Mouse (Mus musculus): Measurements from ENCODE around the gene Zfp112. TPM values are rescaled to one million over a fixed set of nuclear protein-coding genes. Genes with fewer than 3 reads are reported as not detected.

Gene Zfp112
- total and polyA plus RNA-seq, 3 experiments, result 0.50 to 0.84 TPM; not detected in 1

DNA sequence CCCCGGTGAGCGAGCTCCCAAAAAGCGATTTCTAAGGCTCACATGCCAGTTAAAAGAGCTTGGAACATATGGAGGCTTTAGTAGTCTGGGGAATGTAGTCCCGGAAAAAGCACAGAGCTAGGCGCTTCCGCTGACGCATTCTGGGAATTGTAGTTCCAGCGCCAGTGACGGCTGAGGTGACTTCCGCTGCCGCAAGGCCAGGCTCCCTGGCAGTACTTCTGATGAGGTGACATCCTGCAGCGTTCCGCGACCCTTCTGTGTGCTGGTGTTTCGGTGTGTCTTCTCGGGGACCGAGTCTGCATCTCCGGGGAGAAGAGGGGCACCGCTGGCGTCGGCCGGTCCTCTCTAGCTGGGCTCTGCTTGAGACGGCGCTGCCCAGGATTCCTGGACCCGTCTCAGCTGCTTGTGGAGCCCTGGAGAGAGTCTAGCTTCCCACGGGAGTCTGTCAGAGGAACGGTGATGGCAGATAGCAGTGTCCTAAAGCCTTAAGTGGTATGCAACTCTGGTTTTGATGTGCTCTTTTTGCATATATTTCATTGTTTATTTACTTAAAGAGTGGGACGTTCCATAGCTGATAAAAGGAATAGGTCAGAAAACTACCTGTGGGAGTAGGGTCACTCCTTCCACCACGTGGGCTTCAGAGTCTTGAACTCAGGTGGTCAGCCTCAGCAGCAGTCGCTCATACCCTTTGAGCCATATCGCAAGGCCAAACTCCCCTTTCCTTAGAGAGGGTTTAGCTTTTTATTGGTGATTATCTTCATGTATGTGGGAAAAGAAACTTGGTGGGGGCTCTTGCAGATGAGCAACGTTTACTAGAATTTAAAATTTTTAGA lies 22.1 kb downstream of the Zfp112 start, which contains the start of gene Zfp235 (continued):
- TF ChIP-seq USF1 (IDR thresholded peaks at IDR 0.05; ENCODE audit: low read depth, low read length) (0 out of 2 replicates have a peak, but pooled peaks have one; percentile 8), GATA1 (IDR thresholded peaks at IDR 0.05; ENCODE audit: low read depth, low read length) (no peak), TBP (IDR thresholded peaks at IDR 0.05; ENCODE audit: low read depth, low read length) (peak; percentile 80; the same call in 1 of the 2 replicates), EP300 (IDR thresholded peaks at IDR 0.05; ENCODE audit: low read depth in 1 of 2, low read length in 2 of 2) (no peak), ELF1 (IDR thresholded peaks at IDR 0.05; ENCODE audit: low read depth, low read length) (peak; percentile 95), NRF1 (IDR thresholded peaks at IDR 0.05; ENCODE audit: insufficient read depth, low read depth, low read length, poor library complexity, severe bottlenecking) (peak; percentile 43; the same call in 1 of the 2 replicates), CTCF (IDR thresholded peaks at IDR 0.05 in 2 of 3, conservative IDR thresholded peaks at IDR 0.05 in 1 of 3; ENCODE audit: control insufficient read depth in 1 of 3, insufficient read depth in 1 of 3, low read depth in 2 of 3, low read length in 3 of 3, poor library complexity in 1 of 3, severe bottlenecking in 1 of 3) (no peak), MYB (IDR thresholded peaks at IDR 0.05; ENCODE audit: low read depth, low read length) (no peak), SIN3A (IDR thresholded peaks at IDR 0.05; ENCODE audit: low read length) (peak; percentile 95), JUND (IDR thresholded peaks at IDR 0.05; ENCODE audit: low read depth, low read length) (no peak), MAX (IDR thresholded peaks at IDR 0.05; ENCODE audit: low read length) (peak; percentile 54; the same call in 1 of the 2 replicates), USF2 (IDR thresholded peaks at IDR 0.05; ENCODE audit: borderline replicate concordance in 1 of 2, insufficient read depth in 1 of 2, low read depth in 1 of 2, low read length in 2 of 2) (no peak)

DNA sequence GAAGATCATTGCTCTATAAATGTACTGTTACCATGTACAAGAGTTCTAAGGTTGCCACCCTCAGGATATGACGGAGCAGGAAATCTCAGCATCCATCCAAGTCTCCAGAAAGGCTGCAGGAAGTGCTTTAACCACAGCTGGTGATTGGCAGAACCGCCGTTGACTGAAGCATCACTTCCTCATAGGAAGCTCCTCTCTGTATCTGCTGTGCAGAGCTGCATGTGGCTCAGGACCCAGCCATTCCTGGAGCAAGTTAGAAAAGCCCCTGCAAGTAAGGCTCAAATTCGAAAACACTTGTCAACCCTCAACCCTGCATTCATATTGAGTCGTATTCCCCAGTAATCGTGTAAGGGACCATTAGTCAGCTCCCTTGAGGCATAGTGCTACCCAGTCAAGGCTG lies 30.5 kb downstream of the Zfp112 start:
- Histone ChIP-seq H3K4me1 (ENCODE audit: control insufficient read depth in 1 of 2, insufficient read depth in 2 of 2, low read length in 2 of 2) (no peaks in the 10 kb centered on the region), H3K79me2 (ENCODE audit: control insufficient read depth, insufficient read depth, low read length, poor library complexity) (no peaks in the 10 kb centered on the region), H3K4me3 (ENCODE audit: control insufficient read depth in 1 of 2, insufficient read depth in 1 of 2, low read depth in 2 of 2, low read length in 2 of 2) (no peak overlapping the region), H3K9me3 (replicated peaks; ENCODE audit: insufficient read depth, low read length) (no peaks in the 10 kb centered on the region), H3K36me3 (ENCODE audit: control insufficient read depth in 1 of 2, insufficient read depth in 2 of 2, low read length in 2 of 2) (no peaks in the 10 kb centered on the region), H3K27ac (ENCODE audit: control insufficient read depth, low read depth, low read length) (no peak overlapping the region), H3K27me3 (ENCODE audit: control insufficient read depth in 1 of 2, insufficient read depth in 2 of 2, low read length in 2 of 2) (no peaks in the 10 kb centered on the region), H3K9ac (ENCODE audit: control insufficient read depth, low read depth, low read length, poor library complexity, severe bottlenecking) (no peak overlapping the region)
- TF ChIP-seq RAD21 (IDR thresholded peaks at IDR 0.05; ENCODE audit: low read depth, low read length), result no peak
- no peak for TF ChIP-seq ZC3H11A (IDR thresholded peaks at IDR 0.05; ENCODE audit: low read depth, low read length)
- TF ChIP-seq ZKSCAN1 (IDR thresholded peaks at IDR 0.05; ENCODE audit: low read depth, low read length), result no peak
- TF ChIP-seq POLR2A (IDR thresholded peaks at IDR 0.05; ENCODE audit: control insufficient read depth in 1 of 2, insufficient read depth in 1 of 2, low read depth in 1 of 2, low read length in 2 of 2, poor library complexity in 1 of 2), result no peak
- no peak for DNase-seq (ENCODE audit: low read depth, low spot score)

DNA sequence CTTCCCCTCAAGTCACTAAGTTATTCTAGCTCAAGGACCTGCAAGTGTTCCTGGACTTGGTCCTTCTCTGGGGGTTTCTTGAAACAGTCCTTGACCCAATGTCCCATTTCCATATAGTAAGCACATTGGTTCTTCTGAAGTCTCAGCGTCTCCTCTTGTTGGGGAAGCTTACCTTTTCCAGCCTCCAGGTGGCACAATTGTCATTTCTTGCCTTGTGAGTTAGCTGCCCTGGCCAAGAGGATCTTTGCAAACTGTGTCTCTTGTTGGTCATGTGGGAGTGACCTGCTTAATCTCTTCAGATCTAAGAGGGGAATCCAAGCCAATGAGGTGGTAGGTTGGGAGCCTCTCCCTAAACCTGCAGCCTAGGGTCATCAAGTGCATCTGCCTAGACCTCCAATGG lies 41.2 kb downstream of the Zfp112 start:
- Histone ChIP-seq H3K9me3 (replicated peaks; ENCODE audit: insufficient read depth, low read length) (no peaks in the 10 kb centered on the region), H3K9ac (ENCODE audit: control insufficient read depth, low read depth, low read length, poor library complexity, severe bottlenecking) (no peak overlapping the region)
- DNase-seq (ENCODE audit: low read depth, low spot score), result peak; percentile 11
- TF ChIP-seq ZNF384 (IDR thresholded peaks at IDR 0.05; ENCODE audit: low read depth, low read length), result no peak
- TF ChIP-seq JUND (IDR thresholded peaks at IDR 0.05; ENCODE audit: low read depth, low read length), result no peak
- no peak for TF ChIP-seq POLR2AphosphoS2 (IDR thresholded peaks at IDR 0.05; ENCODE audit: low read length)
- no peak for TF ChIP-seq GATA1 (IDR thresholded peaks at IDR 0.05; ENCODE audit: low read depth, low read length)
- no peak for TF ChIP-seq POLR2A (IDR thresholded peaks at IDR 0.05; ENCODE audit: control insufficient read depth in 1 of 2, insufficient read depth in 1 of 2, low read depth in 1 of 2, low read length in 2 of 2, poor library complexity in 1 of 2)
- TF ChIP-seq TCF12 (IDR thresholded peaks at IDR 0.05; ENCODE audit: low read depth, low read length), result no peak
- TF ChIP-seq GABPA (IDR thresholded peaks at IDR 0.05; ENCODE audit: low read depth, low read length), result no peak
- no peak for TF ChIP-seq MEF2A (IDR thresholded peaks at IDR 0.05; ENCODE audit: extremely low read depth, insufficient replicate concordance, low read depth, low read length, poor library complexity, severe bottlenecking)
- TF ChIP-seq SMC3 (IDR thresholded peaks at IDR 0.05; ENCODE audit: low read depth, low read length), result 0 out of 2 replicates have a peak, but pooled peaks have one; percentile 15
- TF ChIP-seq MAX (IDR thresholded peaks at IDR 0.05; ENCODE audit: low read length), result no peak
- no peak for TF ChIP-seq UBTF (IDR thresholded peaks at IDR 0.05; ENCODE audit: borderline replicate concordance, insufficient read depth, low read depth, low read length)
- TF ChIP-seq USF1 (IDR thresholded peaks at IDR 0.05; ENCODE audit: low read depth, low read length), result no peak
- no peak for TF ChIP-seq NRF1 (IDR thresholded peaks at IDR 0.05; ENCODE audit: insufficient read depth, low read depth, low read length, poor library complexity, severe bottlenecking)
- no peak for TF ChIP-seq KAT2A (conservative IDR thresholded peaks at IDR 0.05; ENCODE audit: low read depth, low read length)
- no peak for TF ChIP-seq MXI1 (IDR thresholded peaks at IDR 0.05; ENCODE audit: low read depth, low read length)
- no peak for TF ChIP-seq EP300 (IDR thresholded peaks at IDR 0.05; ENCODE audit: low read depth in 1 of 2, low read length in 2 of 2)
- no peak for TF ChIP-seq CHD2 (IDR thresholded peaks at IDR 0.05; ENCODE audit: low read length)

More for the DNA sequence above, 41.2 kb downstream of the Zfp112 start:
- H3K4me1 ChIP-seq (ENCODE audit: control insufficient read depth in 1 of 2, insufficient read depth in 2 of 2, low read length in 2 of 2), result no peaks in the 10 kb centered on the region
- no peaks in the 10 kb centered on the region for H3K79me2 ChIP-seq (ENCODE audit: control insufficient read depth, insufficient read depth, low read length, poor library complexity)
- H3K27me3 ChIP-seq (ENCODE audit: control insufficient read depth in 1 of 2, insufficient read depth in 2 of 2, low read length in 2 of 2), result no peaks in the 10 kb centered on the region
- H3K36me3 ChIP-seq (ENCODE audit: control insufficient read depth in 1 of 2, insufficient read depth in 2 of 2, low read length in 2 of 2), result no peaks in the 10 kb centered on the region
- no peak overlapping the region for H3K27ac ChIP-seq (ENCODE audit: control insufficient read depth, low read depth, low read length)
- no peak overlapping the region for H3K4me3 ChIP-seq (ENCODE audit: control insufficient read depth in 1 of 2, insufficient read depth in 1 of 2, low read depth in 2 of 2, low read length in 2 of 2)
